Mouse (Mus musculus) embryonic fibroblast, embryonic 13.5 days (primary cell): Measurements from ENCODE around the gene Frmd4b.

Experiments
- CTCF ChIP-seq: IDR thresholded peaks from 2 replicates; pipeline ENCODE4 v1.5.1; 2011; ENCODE audit warnings: mild to moderate bottlenecking, control low read depth, low read length, moderate library complexity, borderline replicate concordance; ENCODE audit not compliant: insufficient read depth
- POLR2A ChIP-seq: IDR thresholded peaks from 2 replicates; pipeline ENCODE4 v1.6.1; 2011; ENCODE audit warnings: low read depth, mild to moderate bottlenecking, control low read depth, low read length, moderate library complexity

DNA sequence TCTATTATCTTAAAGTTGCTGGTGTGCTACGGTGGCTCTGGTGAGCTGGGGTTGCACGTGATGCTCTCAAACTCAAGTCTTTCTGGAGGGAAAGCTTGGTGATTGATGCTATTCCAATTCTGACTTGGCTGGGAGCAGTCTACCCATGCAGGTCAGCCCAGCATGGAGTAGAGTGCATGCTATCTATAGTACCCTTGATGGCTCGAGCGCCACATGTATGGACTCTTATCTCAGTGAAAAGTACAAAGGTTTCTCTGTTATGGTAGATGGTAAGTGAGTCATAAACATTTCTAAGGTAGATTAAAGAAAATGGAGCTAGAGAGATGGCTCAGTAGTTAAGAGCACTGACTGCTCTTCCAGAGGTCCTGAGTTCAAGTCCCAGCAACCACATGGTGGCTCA lies 374.8 kb downstream of the Frmd4b start:
- TF ChIP-seq CTCF: no peak
- no peak for TF ChIP-seq POLR2A
